Mouse (Mus musculus): ENCODE data around the gene Chka.

DNA sequence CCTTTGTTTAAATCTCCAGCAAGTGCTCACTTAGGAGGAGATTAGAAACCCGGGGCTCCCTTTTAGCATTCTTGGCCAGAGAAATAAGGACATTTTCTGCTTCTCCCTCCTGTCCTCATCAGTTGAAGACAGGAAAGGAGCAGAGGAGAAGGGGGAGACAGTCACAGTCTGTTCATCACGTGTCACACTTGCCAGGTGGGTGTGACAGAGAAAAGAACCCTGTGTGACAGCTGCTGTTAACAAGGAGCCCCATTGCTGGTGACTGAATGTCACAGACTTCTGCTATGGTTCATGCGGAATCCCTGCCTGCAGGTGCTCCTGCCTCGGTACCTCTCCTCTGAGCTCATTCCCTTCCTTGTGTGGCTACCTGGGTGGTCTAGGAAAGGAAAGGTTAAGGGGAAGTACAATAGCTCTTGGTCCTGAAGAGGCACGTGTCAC lies 11.3 kb upstream of the Chka start:
- TF ChIP-seq USF1 (IDR thresholded peaks at IDR 0.05; ENCODE audit: low read depth) = peak; percentile 69
- TF ChIP-seq CTCF (IDR thresholded peaks at IDR 0.05; ENCODE audit: control insufficient read depth, insufficient read depth, insufficient read length) = no peak
- TF ChIP-seq MAX (IDR thresholded peaks at IDR 0.05) = no peak

Data from C2C12 (cell line).